Mouse (Mus musculus): ENCODE results near the gene H2-M5. TPM values are rescaled to one million over a fixed set of nuclear protein-coding genes. Genes with fewer than 3 reads are reported as not detected.

The H2-M5 gene
- total RNA-seq, 4 experiments from 2014 or later, result 0.25 TPM; not detected in 3

- no peak for DNase-seq (ENCODE audit: low spot score)
Measured at GRCm38 (mm10) chr17:36948286-36948685, 41.1 kb downstream of the H2-M5 start.

GRCm38 (mm10) chr17:36947051-36947819, 42.1 kb downstream of the H2-M5 start:
- no peak for DNase-seq (ENCODE audit: low spot score)

- no peak for DNase-seq (ENCODE audit: low spot score)
Measured at GRCm38 (mm10) chr17:36944121-36944775, 45.1 kb downstream of the H2-M5 start.

DNA sequence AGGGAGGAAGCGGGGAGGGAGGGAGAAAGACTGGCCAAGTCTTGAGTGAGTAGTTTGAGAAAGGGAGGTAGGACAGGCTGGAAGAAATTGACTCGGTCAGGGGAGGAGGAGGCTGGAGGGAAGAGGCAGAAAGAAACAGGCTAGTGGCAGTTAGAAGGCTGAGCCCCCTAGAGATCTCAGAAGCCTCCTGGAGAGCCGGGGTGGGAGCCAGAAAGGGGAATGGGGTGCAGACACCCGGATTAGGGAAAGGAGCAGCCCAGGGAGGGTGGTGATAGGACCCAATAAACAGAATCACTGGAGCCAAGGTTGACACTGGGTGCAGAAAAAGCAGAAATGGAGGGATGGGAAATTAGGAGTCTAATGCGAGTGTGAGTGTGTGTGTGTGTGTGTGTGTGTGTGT, 45.6 kb downstream of the H2-M5 start:
- DNase-seq (ENCODE audit: low spot score), result no peak

- no peak for DNase-seq (ENCODE audit: low spot score)
Measured at GRCm38 (mm10) chr17:36942791-36943471, 46.4 kb downstream of the H2-M5 start, which contains the start of gene Rnf39. Gene Rnf39, plus strand, starts transcription at chr17:36942918.

DNA sequence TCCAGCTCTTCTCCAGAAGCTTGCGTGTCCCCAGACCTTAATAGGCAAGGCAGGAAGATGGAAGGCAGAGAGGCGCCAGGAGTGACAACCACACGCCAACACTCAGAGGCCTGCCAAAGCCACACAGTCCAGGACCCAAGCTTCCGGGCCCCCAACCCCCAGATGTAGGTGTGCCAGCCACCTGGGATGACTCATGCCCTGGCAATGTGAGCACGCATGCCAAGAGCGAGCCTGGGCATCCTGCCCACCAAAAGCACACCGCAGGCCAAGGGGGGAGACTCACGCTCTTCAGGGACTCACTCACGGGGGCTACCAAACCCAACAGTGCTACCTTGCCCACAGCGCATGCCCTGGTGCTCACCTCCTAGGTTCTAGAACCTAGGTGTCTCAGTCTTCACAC, 46.9 kb downstream of the H2-M5 start:
- peak; percentile 57 for DNase-seq (ENCODE audit: low spot score)

DNA sequence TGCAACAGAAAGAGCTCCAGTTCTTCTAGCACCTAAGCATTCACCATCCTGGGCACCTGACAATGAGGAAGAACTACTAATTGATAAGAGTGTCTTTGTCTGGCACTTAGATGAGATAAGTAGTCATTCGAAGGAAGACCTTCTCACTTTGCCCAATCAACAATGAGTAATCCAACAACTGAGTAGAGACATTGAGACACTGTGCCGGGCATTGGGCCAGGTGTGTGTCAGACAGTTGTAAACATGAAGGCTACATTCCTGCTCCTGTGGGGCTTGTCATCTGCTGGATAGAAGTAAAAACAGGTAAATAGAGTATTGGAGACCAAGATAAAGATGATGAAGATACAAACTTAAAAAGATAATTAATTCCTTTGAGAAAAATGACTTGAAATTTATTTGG, 51.3 kb downstream of the H2-M5 start:
- DNase-seq (ENCODE audit: low spot score), result no peak

Other genes with a start within 250 kb of the H2-M5 start
- gene H2-M10.5, start 216.6 kb downstream of the H2-M5 start, total RNA-seq (2022), result not detected
- gene H2-M10.6, start 177.4 kb downstream of the H2-M5 start, total RNA-seq (2022), result not detected
- 10 to 100 TPM; 19.6 to 20.5 (median 19.9) TPM for gene Trim26, start 152.4 kb downstream of the H2-M5 start, total RNA-seq (2022)
- not detected for gene Trim15, start 122.3 kb downstream of the H2-M5 start, total RNA-seq (2022)
- gene Trim10, start 120.0 kb downstream of the H2-M5 start, total RNA-seq (2022), result under 1 TPM in 2 of 4 experiments, not detected in 2; 0.16 to 0.83 TPM
- under 1 TPM in 1 of 4 experiments, not detected in 3; 0.23 TPM for gene Trim40, start 99.4 kb downstream of the H2-M5 start, total RNA-seq (2022)
- not detected for gene Trim31, start 91.4 kb downstream of the H2-M5 start, total RNA-seq (2022)
- gene Rnf39, start 46.6 kb downstream of the H2-M5 start, total RNA-seq (2022), result 1 to 10 TPM in 3 of 4 experiments, under 1 TPM in 1; 0.71 to 1.9 (median 1.4) TPM
- 100 to 1,000 TPM in 2 of 4 experiments, 10 to 100 TPM in 2; 89.3 to 121 (median 108) TPM for gene Ppp1r11, start 37.8 kb downstream of the H2-M5 start, total RNA-seq (2022)
- gene Znrd1, start 31.0 kb downstream of the H2-M5 start, total RNA-seq (2022), result 10 to 100 TPM; 22.3 to 27.7 (median 26.2) TPM
- 10 to 100 TPM; 13.8 to 22.2 (median 15.3) TPM for gene Znrd1as, start 30.9 kb downstream of the H2-M5 start, total RNA-seq (2022)
- gene 2410137M14Rik, start 8.3 kb downstream of the H2-M5 start, total RNA-seq (2022), result 1 to 10 TPM in 2 of 4 experiments, under 1 TPM in 2; 0.50 to 1.4 (median 0.90) TPM
- gene Zfp57, start 11.6 kb upstream of the H2-M5 start, total RNA-seq (2022), result 1 to 10 TPM in 3 of 4 experiments, under 1 TPM in 1; 0.87 to 2.4 (median 1.4) TPM
- gene Mog, start 33.9 kb upstream of the H2-M5 start, total RNA-seq (2022), result not detected
- 1 to 10 TPM; 7.2 to 9.2 (median 7.4) TPM for gene Gabbr1, start 56.4 kb upstream of the H2-M5 start, total RNA-seq (2022)
- gene Olfr90, start 99.0 kb upstream of the H2-M5 start, total RNA-seq (2022), result not detected
- not detected for gene Olfr91, start 108.7 kb upstream of the H2-M5 start, total RNA-seq (2022)
- not detected for gene Olfr92, start 130.6 kb upstream of the H2-M5 start, total RNA-seq (2022)
- not detected for gene Olfr93, start 172.0 kb upstream of the H2-M5 start, total RNA-seq (2022)
- not detected for gene Ubd, start 204.4 kb upstream of the H2-M5 start, total RNA-seq (2022)
- gene Olfr94, start 211.5 kb upstream of the H2-M5 start, total RNA-seq (2022), result not detected
- not detected for gene Olfr95, start 223.6 kb upstream of the H2-M5 start, total RNA-seq (2022)
- not detected for gene Olfr96, start 230.6 kb upstream of the H2-M5 start, total RNA-seq (2022)
- not detected for gene Olfr97, start 247.8 kb upstream of the H2-M5 start, total RNA-seq (2022)